Mouse (Mus musculus): ENCODE data around the gene Fam114a1.
A peak's percentile ranks its signal among the peaks of the same experiment; 100 is the strongest.

Gene Fam114a1

GRCm38 (mm10) chr5:65006011-65006491, 36.2 kb downstream of the Fam114a1 start:
- DNase-seq, result no peak

GRCm38 (mm10) chr5:65011901-65012573, 42.2 kb downstream of the Fam114a1 start:
- DNase-seq, result no peak

- no peak for DNase-seq
These were observed 45.6 kb downstream of the Fam114a1 start for GRCm38 (mm10) chr5:65015508-65015907.

- no peak for DNase-seq
These were observed 49.2 kb downstream of the Fam114a1 start for GRCm38 (mm10) chr5:65019109-65019508.

GRCm38 (mm10) chr5:65019823-65020222, 50.0 kb downstream of the Fam114a1 start:
- peak; percentile 89 to 91 for DNase-seq

GRCm38 (mm10) chr5:65022006-65022405, 52.1 kb downstream of the Fam114a1 start:
- DNase-seq, result no peak

GRCm38 (mm10) chr5:65024641-65025040, 54.8 kb downstream of the Fam114a1 start:
- no peak for DNase-seq

GRCm38 (mm10) chr5:65025916-65026315, 56.0 kb downstream of the Fam114a1 start:
- no peak for DNase-seq

- DNase-seq, result peak; percentile 8 to 20
These were observed 56.9 kb downstream of the Fam114a1 start for GRCm38 (mm10) chr5:65026776-65027175.

- no peak for DNase-seq
These were observed 58.1 kb downstream of the Fam114a1 start for GRCm38 (mm10) chr5:65028019-65028418.

GRCm38 (mm10) chr5:65036597-65036996, 66.7 kb downstream of the Fam114a1 start:
- DNase-seq, result peak; percentile 48 to 49

GRCm38 (mm10) chr5:65038305-65038704, 68.4 kb downstream of the Fam114a1 start:
- DNase-seq, result no peak

- DNase-seq, result no peak
These were observed 69.1 kb downstream of the Fam114a1 start for GRCm38 (mm10) chr5:65038811-65039571.

- DNase-seq, result no peak
These were observed 70.6 kb downstream of the Fam114a1 start for GRCm38 (mm10) chr5:65040463-65040862.

GRCm38 (mm10) chr5:65043407-65043895, 73.6 kb downstream of the Fam114a1 start:
- DNase-seq, result no peak

GRCm38 (mm10) chr5:65045642-65046370, 75.9 kb downstream of the Fam114a1 start:
- peak; percentile 72 to 79 for DNase-seq

- no peak for DNase-seq
These were observed 76.8 kb downstream of the Fam114a1 start for GRCm38 (mm10) chr5:65046442-65047284.

- no peak for DNase-seq
These were observed 77.5 kb downstream of the Fam114a1 start for GRCm38 (mm10) chr5:65047285-65047855.

GRCm38 (mm10) chr5:65049880-65050279, 80.0 kb downstream of the Fam114a1 start:
- no peak for DNase-seq

- DNase-seq, result no peak
These were observed 81.6 kb downstream of the Fam114a1 start for GRCm38 (mm10) chr5:65051513-65051912.

GRCm38 (mm10) chr5:65057596-65057995, 87.7 kb downstream of the Fam114a1 start:
- no peak for DNase-seq

- DNase-seq, result no peak
These were observed 89.9 kb downstream of the Fam114a1 start for GRCm38 (mm10) chr5:65059806-65060205.

Data from cerebellum, adult 18-20 months (tissue).